Mouse (Mus musculus) ES-E14 (cell line): Measurements from ENCODE around the gene Tbc1d17. TPM values are rescaled to one million over a fixed set of nuclear protein-coding genes. Genes with fewer than 3 reads are reported as not detected.

Experiments
- DNase-seq: peaks from one replicate; pipeline ENCODE4 v3.0.0-alpha.2; 2013; ENCODE audit warnings: low read depth, low spot score
- H3K27ac ChIP-seq: 2 replicates; pipeline ENCODE4 v1.5.1; 2012; ENCODE audit warnings: low read depth, mild to moderate bottlenecking, low read length, moderate library complexity, mixed read lengths; ENCODE audit not compliant: poor library complexity, insufficient read depth, severe bottlenecking
- H3K36me3 ChIP-seq: 2 replicates; pipeline ENCODE4 v1.6.1; 2012; ENCODE audit warnings: mild to moderate bottlenecking, low read length, moderate library complexity, mixed read lengths; ENCODE audit not compliant: control insufficient read depth, poor library complexity, insufficient read depth, severe bottlenecking
- H3K4me1 ChIP-seq, 2 experiments: fragments of 150-350 bp in 1 of 2; sonication (generic) in 1 of 2; 2 replicates each; pipeline ENCODE4 v1.6.1; 2012; ENCODE audit warnings: low read length in 2 of 2, mild to moderate bottlenecking in 1 of 2, mixed read lengths in 1 of 2; ENCODE audit not compliant: control insufficient read depth in 2 of 2, insufficient read depth in 2 of 2, poor library complexity in 1 of 2
- H3K4me3 ChIP-seq, 2 experiments: fragments of 150-350 bp in 1 of 2; sonication (generic) in 1 of 2; 2 replicates each; pipeline ENCODE4 v1.5.1; 2012; ENCODE audit warnings: low read length in 2 of 2, low read depth in 1 of 2, mild to moderate bottlenecking in 1 of 2, mixed read lengths in 1 of 2; ENCODE audit not compliant: insufficient read depth in 1 of 2, poor library complexity in 1 of 2, severe bottlenecking in 1 of 2
- H3K9ac ChIP-seq: 2 replicates; pipeline ENCODE4 v1.6.1; 2012; ENCODE audit warnings: low read depth, mild to moderate bottlenecking, low read length, mixed read lengths; ENCODE audit not compliant: poor library complexity, insufficient read depth, severe bottlenecking
- H3K9me3 ChIP-seq: fragments of 150-350 bp; sonication (generic); 2 replicates; pipeline ENCODE4 v1.6.1; 2012; ENCODE audit warnings: low read depth, mild to moderate bottlenecking, low read length; ENCODE audit not compliant: control insufficient read depth, insufficient read depth
- CHD2 ChIP-seq: IDR thresholded peaks from 2 replicates; pipeline ENCODE4 v1.6.1; 2014; ENCODE audit warnings: mild to moderate bottlenecking, low read depth, low read length, inconsistent platforms
- HCFC1 ChIP-seq: IDR thresholded peaks from 2 replicates; pipeline ENCODE4 v1.6.1; 2012; ENCODE audit warnings: low read length, inconsistent platforms, borderline replicate concordance; ENCODE audit not compliant: insufficient read depth
- MAFK ChIP-seq: IDR thresholded peaks from 2 replicates; pipeline ENCODE4 v1.6.1; 2014; ENCODE audit warnings: mild to moderate bottlenecking, low read depth, low read length, inconsistent platforms; ENCODE audit not compliant: insufficient read depth
- ZC3H11A ChIP-seq: IDR thresholded peaks from 2 replicates; pipeline ENCODE4 v1.6.1; 2012; ENCODE audit warnings: low read depth, mild to moderate bottlenecking, inconsistent platforms, low read length, borderline replicate concordance
- ZNF384 ChIP-seq: IDR thresholded peaks from 2 replicates; pipeline ENCODE4 v1.6.1; 2012; ENCODE audit warnings: low read depth, low read length, inconsistent platforms
- in situ Hi-C, 2 experiments: fragments of 600-800 bp; cut with MboI; formaldehyde crosslinking; loops; one replicate each; pipeline ENCODE4 v1.15.1; 2025; ENCODE audit warnings: low sequenced_read_pairs in 2 of 2, inconsistent platforms in 1 of 2; ENCODE audit not compliant: unreplicated experiment in 2 of 2
- total RNA-seq: library from RNA; depleted of rRNA; stranded (reverse); fragments of 300-350 nt; gene quantifications from 2 replicates; pipeline ENCODE4 v1.2.3, GENCODE M21; 2012

Tbc1d17 gene
- total RNA-seq, 1 experiment: 31.5 TPM

DNA sequence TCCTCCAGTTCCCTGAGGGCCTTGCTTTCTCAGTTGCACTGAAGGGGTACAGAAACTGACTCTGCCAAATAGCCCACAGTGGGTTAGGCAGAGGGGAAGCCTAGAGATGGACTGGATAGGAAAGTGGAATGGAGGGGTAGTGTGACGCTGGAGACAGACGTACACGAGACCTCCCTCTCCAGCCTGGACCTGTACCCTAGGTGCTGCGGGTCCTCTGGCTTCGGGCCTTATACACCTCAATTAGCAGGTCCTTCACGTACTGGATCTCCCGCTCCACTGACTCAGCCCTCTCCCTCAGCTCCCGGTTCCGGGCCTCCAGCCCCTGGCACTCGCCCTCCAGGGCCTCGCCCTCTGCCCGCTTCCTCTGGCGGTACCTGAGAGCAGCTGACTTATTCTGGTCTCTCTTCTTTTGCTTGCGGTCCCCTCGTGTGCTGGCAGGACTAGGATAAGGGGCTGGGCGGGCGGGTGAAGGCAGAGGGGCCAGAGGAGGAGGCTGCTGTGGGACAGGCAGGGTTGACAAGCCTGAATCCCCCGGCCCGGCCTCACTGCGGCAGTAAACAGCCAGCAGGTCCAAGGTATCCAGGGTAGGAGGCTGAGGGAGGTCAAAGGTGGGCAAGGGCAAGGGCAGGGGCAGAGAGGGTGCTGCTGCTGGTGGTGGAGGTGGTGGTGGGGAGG, 36.1 kb downstream of the Tbc1d17 start:
- in situ Hi-C loops: no loop called here
- Histone ChIP-seq H3K27ac (no peak overlapping the region), H3K9ac (peak overlapping the region; percentile 68), H3K36me3 (peaks cover 6% of the 10 kb centered on the region; the same call in 1 of the 2 replicates), H3K9me3 (no peaks in the 10 kb centered on the region), H3K4me3 (peak overlapping the region; percentile 27 to 62; a peak in 3 of 4 replicates), H3K4me1 (peaks cover 0 to 7% of the 10 kb centered on the region in 2 experiments; a peak in 2 of 4 replicates)
- no peak for DNase-seq
- TF ChIP-seq MAFK (no peak), ZNF384 (no peak), CHD2 (no peak), HCFC1 (no peak), ZC3H11A (no peak)

DNA sequence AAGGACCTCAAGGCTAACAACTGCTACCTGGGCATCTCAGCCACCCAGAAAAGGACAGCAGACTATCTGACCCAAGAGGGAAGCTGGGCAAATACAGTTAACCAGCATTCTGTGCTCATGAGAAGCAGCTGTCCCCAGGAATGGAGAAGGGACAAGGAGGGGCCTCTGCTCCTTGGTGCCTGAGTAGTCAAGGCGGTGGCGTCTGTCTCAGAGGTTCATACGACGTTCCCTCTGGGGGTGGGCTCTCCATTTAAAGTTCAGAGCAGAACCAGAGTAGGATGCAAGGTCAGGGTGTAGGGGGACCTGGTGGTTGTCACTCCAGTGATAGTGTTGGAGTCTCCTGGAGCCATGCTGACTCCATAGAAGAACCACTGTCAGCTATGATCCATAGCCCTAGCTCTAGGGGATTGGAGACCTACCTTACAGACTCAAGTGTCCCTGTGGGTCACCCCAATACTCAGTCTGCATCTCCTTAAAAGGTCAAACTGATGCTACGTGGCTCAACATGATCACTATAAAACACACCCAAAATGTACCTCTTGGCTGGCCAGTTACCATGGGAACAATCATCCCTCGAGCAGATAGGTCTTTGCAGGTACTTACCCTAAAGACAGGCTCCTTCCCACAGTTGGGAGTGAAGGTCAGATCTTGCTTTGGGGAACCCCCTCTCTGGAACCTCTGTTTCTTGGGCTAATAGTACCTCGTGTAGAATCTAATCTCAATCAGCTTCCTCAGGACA, 37.9 kb downstream of the Tbc1d17 start:
- H3K4me3 ChIP-seq: no peak overlapping the region
- TF ChIP-seq CHD2 (no peak), HCFC1 (no peak), MAFK (no peak)
- H3K27ac ChIP-seq: no peak overlapping the region
- peaks cover 6% of the 10 kb centered on the region; the same call in 1 of the 2 replicates for H3K36me3 ChIP-seq
- in situ Hi-C loops: no loop called here
- H3K9me3 ChIP-seq: no peaks in the 10 kb centered on the region
- no peak for DNase-seq
- peaks cover 0 to 7% of the 10 kb centered on the region in 2 experiments; a peak in 2 of 4 replicates for H3K4me1 ChIP-seq
- no peak overlapping the region for H3K9ac ChIP-seq

DNA sequence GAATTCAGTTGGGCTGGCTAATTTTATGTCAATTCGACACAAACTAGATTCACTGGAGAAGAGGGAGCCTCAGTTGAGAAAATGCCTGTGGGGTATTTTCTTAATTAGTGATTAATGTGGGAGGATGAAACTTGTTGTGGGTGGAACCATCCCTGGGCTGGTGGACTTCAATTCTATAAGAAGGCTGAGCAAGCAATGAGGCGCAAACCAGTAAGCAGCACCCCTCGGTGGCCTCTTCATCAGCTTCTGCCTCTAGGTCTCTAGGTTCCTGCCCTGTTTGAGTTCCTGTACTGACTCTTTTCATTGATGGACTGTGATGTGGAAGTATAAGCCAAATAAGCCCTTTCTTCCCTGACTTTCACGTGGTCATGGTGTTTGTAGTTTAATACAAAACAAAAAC, 38.5 kb downstream of the Tbc1d17 start:
- TF ChIP-seq HCFC1: no peak
- no peak for TF ChIP-seq MAFK
- Histone ChIP-seq H3K4me1 (peaks cover 0 to 7% of the 10 kb centered on the region in 2 experiments; a peak in 2 of 4 replicates), H3K27ac (no peak overlapping the region), H3K4me3 (no peak overlapping the region), H3K9ac (no peak overlapping the region), H3K36me3 (peaks cover 6% of the 10 kb centered on the region; the same call in 1 of the 2 replicates), H3K9me3 (no peaks in the 10 kb centered on the region)
- DNase-seq: no peak
- in situ Hi-C loops: no loop called here

DNA sequence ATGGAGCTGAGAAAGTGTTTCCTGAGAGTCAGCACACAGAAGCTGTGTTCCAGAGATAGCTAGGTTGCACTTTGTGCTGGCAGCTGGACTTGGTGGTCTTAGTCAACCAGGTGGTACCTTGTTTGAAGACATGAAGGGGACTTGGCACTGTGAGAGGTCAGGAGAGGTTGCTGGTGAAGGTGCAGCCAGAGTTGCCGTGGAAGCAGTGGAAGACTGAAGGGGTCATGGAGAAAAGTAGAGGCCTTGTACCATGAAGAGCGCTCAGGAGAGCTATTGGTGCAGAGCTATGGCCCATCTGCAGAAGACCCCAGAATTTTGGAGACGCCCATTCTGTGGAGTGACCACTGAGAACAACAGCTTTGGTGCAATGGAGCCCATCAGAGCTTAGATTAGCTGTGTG, 39.4 kb downstream of the Tbc1d17 start:
- Histone ChIP-seq H3K4me3 (no peak overlapping the region), H3K9me3 (no peaks in the 10 kb centered on the region), H3K9ac (no peak overlapping the region), H3K4me1 (peaks cover 0 to 3% of the 10 kb centered on the region in 2 experiments; a peak in 1 of 4 replicates), H3K27ac (no peak overlapping the region), H3K36me3 (peaks cover 3% of the 10 kb centered on the region; the same call in 1 of the 2 replicates)
- in situ Hi-C loops: no loop called here
- DNase-seq: no peak
- TF ChIP-seq ZNF384 (no peak), ZC3H11A (no peak), MAFK (no peak), HCFC1 (no peak), CHD2 (no peak)
